Mouse (Mus musculus) heart, postnatal 25 days (tissue): Measurements from ENCODE around the gene Rnf182. TPM values are rescaled to one million over a fixed set of nuclear protein-coding genes. Genes with fewer than 3 reads are reported as not detected.

Experiments
- DNase-seq: peaks from one replicate; pipeline ENCODE4 v3.0.0; 2022; ENCODE audit warnings: low spot score
- intact Hi-C: fragments of 180-260 bp; cut with DNase I; formaldehyde crosslinking; loops from one replicate; pipeline ENCODE4 v1.15.1; 2025
- total RNA-seq, 2 experiments: library from RNA; stranded (reverse); gene quantifications; 2 replicates each; pipeline ENCODE4 v1.2.3; 2021

Gene Rnf182
- total RNA-seq, 2 experiments from 2014 or later = 0.22 TPM; not detected in 1

GRCm38 (mm10) chr13:43688065-43688464 lies 72.6 kb downstream of the Rnf182 start:
- intact Hi-C loops = no loop called here
- DNase-seq = no peak

GRCm38 (mm10) chr13:43691755-43692154 lies 76.2 kb downstream of the Rnf182 start:
- intact Hi-C loops = no loop called here
- DNase-seq = no peak

- intact Hi-C loops = no loop called here
- no peak for DNase-seq
Measured at GRCm38 (mm10) chr13:43695521-43695920, 80.0 kb downstream of the Rnf182 start.

- no peak for DNase-seq
- intact Hi-C loops = no loop called here
Measured at GRCm38 (mm10) chr13:43696011-43696410, 80.5 kb downstream of the Rnf182 start.

- intact Hi-C loops = no loop called here
Measured at GRCm38 (mm10) chr13:43698506-43698905, 83.0 kb downstream of the Rnf182 start.

GRCm38 (mm10) chr13:43703471-43703870 lies 88.0 kb downstream of the Rnf182 start:
- intact Hi-C loops = no loop called here
- no peak for DNase-seq

More at GRCm38 (mm10) chr13:43698506-43698905, 83.0 kb downstream of the Rnf182 start:
- no peak for DNase-seq

GRCm38 (mm10) chr13:43704533-43705116 lies 89.1 kb downstream of the Rnf182 start:
- no peak for DNase-seq

GRCm38 (mm10) chr13:43706387-43706786 lies 90.9 kb downstream of the Rnf182 start:
- intact Hi-C loops = no loop called here
- no peak for DNase-seq

More at GRCm38 (mm10) chr13:43704533-43705116, 89.1 kb downstream of the Rnf182 start:
- intact Hi-C loops = no loop called here

- no peak for DNase-seq
- intact Hi-C loops = no loop called here
Measured at GRCm38 (mm10) chr13:43709529-43709928, 94.0 kb downstream of the Rnf182 start.

- intact Hi-C loops = no loop called here
- DNase-seq = no peak
Measured at GRCm38 (mm10) chr13:43711708-43712314, 96.3 kb downstream of the Rnf182 start.

GRCm38 (mm10) chr13:43714741-43715140 lies 99.2 kb downstream of the Rnf182 start:
- intact Hi-C loops = no loop called here
- no peak for DNase-seq

GRCm38 (mm10) chr13:43715466-43715865 lies 100.0 kb downstream of the Rnf182 start:
- intact Hi-C loops = no loop called here
- DNase-seq = no peak

- intact Hi-C loops = no loop called here
- no peak for DNase-seq
Measured at GRCm38 (mm10) chr13:43716514-43717036, 101.1 kb downstream of the Rnf182 start.

GRCm38 (mm10) chr13:43718173-43718572 lies 102.7 kb downstream of the Rnf182 start:
- intact Hi-C loops = no loop called here
- DNase-seq = no peak

GRCm38 (mm10) chr13:43720496-43720895 lies 105.0 kb downstream of the Rnf182 start:
- no peak for DNase-seq
- intact Hi-C loops = no loop called here

Other genes starting within 250 kb of the Rnf182 start
- gene Nol7, start 217.3 kb upstream of the Rnf182 start, total RNA-seq = 100 to 1,000 TPM; 110 to 113 TPM
- gene Ranbp9, start 134.4 kb upstream of the Rnf182 start, total RNA-seq = 10 to 100 TPM; 43.3 to 43.6 TPM
- 10 to 100 TPM; 45.0 to 46.3 TPM for gene Mcur1, start 55.5 kb upstream of the Rnf182 start, total RNA-seq
- gene Cd83, start 169.1 kb downstream of the Rnf182 start, total RNA-seq = 1 to 10 TPM; 3.1 to 3.5 TPM